Mouse (Mus musculus) CD4-positive naive resting alpha-beta T cell, adult 76 days (primary cell): Measurements from ENCODE around the gene Gm20721. TPM values are rescaled to one million over a fixed set of nuclear protein-coding genes. Genes with fewer than 3 reads are reported as not detected.

Experiments
- total RNA-seq: library from RNA; stranded (reverse); gene quantifications from one replicate; pipeline ENCODE4 v1.2.4, GENCODE M21; 2023

The Gm20721 gene
- 0.50 TPM for total RNA-seq

DNA sequence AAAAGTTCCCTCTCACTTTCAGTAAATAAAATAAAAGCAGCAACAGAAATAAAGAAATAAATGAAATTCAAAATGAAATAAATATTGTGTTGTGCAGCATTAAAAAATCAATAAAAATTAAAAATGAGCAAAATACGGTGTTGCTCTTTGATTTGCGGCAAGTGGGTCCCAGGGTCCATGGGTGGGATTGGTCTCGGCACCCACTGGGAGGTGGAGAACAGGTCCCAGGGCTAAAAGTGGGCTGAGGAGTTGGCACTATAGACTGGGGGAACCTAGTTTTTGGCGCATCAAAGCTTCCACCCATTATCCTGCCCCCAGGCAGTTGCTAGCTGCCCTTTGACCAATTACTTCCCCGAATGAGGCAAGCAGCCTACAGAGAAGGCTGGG is at the start of gene Gm20721:
Gene Gm20721, minus strand, starts transcription at position 101 of the 387 bp plus-strand sequence.

DNA sequence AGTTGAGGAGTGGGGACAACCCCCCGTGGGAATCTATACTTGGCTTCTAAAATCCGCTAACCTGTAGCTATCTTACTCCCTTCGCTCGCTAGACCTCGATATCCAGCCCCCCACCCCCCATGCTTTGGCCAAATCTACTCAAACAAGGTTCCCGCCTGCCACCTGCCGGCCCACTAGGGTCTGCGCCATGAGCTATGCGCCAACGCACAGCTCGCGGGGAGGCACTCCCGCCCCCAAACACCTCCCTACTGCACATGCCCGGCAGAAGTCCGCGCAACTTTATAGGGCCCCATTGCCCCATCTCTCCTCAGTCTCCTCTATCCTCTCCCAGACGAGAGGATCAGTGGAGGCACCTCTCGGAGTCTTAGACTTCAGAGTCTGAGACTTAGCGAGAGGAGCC is 62.5 kb downstream of the Gm20721 start, which contains the start of gene Gnas:
Gene Gnas, plus strand, starts transcription at position 310 of the 400 bp plus-strand sequence.

Other genes with a start within 250 kb of the Gm20721 start
- 73.0 TPM for gene Npepl1, start 236.4 kb downstream of the Gm20721 start, total RNA-seq
- 374 TPM for gene Gnas, start 62.4 kb downstream of the Gm20721 start, total RNA-seq
- gene Nelfcd, start 69.1 kb upstream of the Gm20721 start, total RNA-seq, result 34.5 TPM
- gene Ctsz, start 92.3 kb upstream of the Gm20721 start, total RNA-seq, result 41.2 TPM
- 1.8 TPM for gene Tubb1, start 104.0 kb upstream of the Gm20721 start, total RNA-seq
- 205 TPM for gene Atp5e, start 117.4 kb upstream of the Gm20721 start, total RNA-seq
- gene Prelid3b, start 126.4 kb upstream of the Gm20721 start, total RNA-seq, result 50.3 TPM